9 mouse cellular contexts compared by ENCODE assay signal in genomic region chr12:84288461-84288860, GRCm38 (mm10). TPM values are rescaled to one million over a fixed set of nuclear protein-coding genes. Genes with fewer than 3 reads are reported as not detected.
DNase-seq lines count a peak whose midpoint lies in the region; ATAC-seq and TF ChIP-seq lines count a peak whose summit lies in the region.
"Had no signal": no experiment of that assay in that cellular context is flagged by ENCODE, and none has a peak within 500 bp of the region (broad histone marks: within the 10 kb centered on the region; RNA-seq: fewer than 3 reads in every experiment).

No protein-coding gene starts in this region.

- peaks cover 4% of the 10 kb centered on the region for H3K79me3 ChIP-seq in C2C12 (ENCODE audit: low read depth)

- no peak for TF ChIP-seq POLR2A in liver, adult 2 months (IDR thresholded peaks at IDR 0.05; ENCODE audit: extremely low read depth, insufficient read depth, low read length)

- H3K4me1 ChIP-seq in hindbrain, postnatal 0 days (ENCODE audit: insufficient read depth, low read length): no peaks in the 10 kb centered on the region
- peaks cover 10% of the 10 kb centered on the region for H3K4me1 ChIP-seq in hindbrain, embryonic 16.5 days (ENCODE audit: control insufficient read depth, insufficient read depth, low read depth, low read length)
- peaks cover 16% of the 10 kb centered on the region for H3K4me1 ChIP-seq in embryonic facial prominence, embryonic 10.5 days
- peaks cover 5% of the 10 kb centered on the region; the same call in 1 of the 2 replicates for H3K4me1 ChIP-seq in liver, adult 2 months (ENCODE audit: control insufficient read depth, insufficient read depth, low read length)

- H3K27me3 ChIP-seq in hindbrain, postnatal 0 days (ENCODE audit: insufficient read depth, low read length): no peaks in the 10 kb centered on the region
- no peaks in the 10 kb centered on the region for H3K27me3 ChIP-seq in hindbrain, embryonic 16.5 days (replicated peaks; ENCODE audit: control insufficient read depth, insufficient read depth, low read length)
- no peaks in the 10 kb centered on the region for H3K27me3 ChIP-seq in C2C12 (ENCODE audit: control insufficient read depth, insufficient read depth, insufficient read length)
- H3K27me3 ChIP-seq in embryonic facial prominence, embryonic 10.5 days (replicated peaks; ENCODE audit: low read depth, poor library complexity, severe bottlenecking): no peaks in the 10 kb centered on the region
- no peaks in the 10 kb centered on the region for H3K27me3 ChIP-seq in liver, adult 2 months (ENCODE audit: control insufficient read depth, insufficient read depth, low read length)
- H3K27me3 ChIP-seq: liver, embryonic 15.5 days had no signal

- TF ChIP-seq CTCF in hindbrain, postnatal 0 days (IDR thresholded peaks at IDR 0.05; ENCODE audit: low read depth): peak; percentile 53
- TF ChIP-seq CTCF in C2C12 (IDR thresholded peaks at IDR 0.05; ENCODE audit: control insufficient read depth, insufficient read depth, insufficient read length): peak; percentile 32
- TF ChIP-seq CTCF in liver, adult 2 months (IDR thresholded peaks at IDR 0.05; ENCODE audit: low read depth, low read length): peak; percentile 94

- H3K79me2 ChIP-seq in C2C12 (ENCODE audit: control insufficient read depth, insufficient read depth): peaks cover 18% of the 10 kb centered on the region
- peaks cover 17% of the 10 kb centered on the region; the same call in 1 of the 2 replicates for H3K79me2 ChIP-seq in liver, adult 2 months (ENCODE audit: control insufficient read depth, insufficient read depth, low read length)

- H3K4me3 ChIP-seq in hindbrain, postnatal 0 days (ENCODE audit: low read length): no peak overlapping the region
- no peak overlapping the region for H3K4me3 ChIP-seq in hindbrain, embryonic 16.5 days (ENCODE audit: low read length)
- no peak overlapping the region for H3K4me3 ChIP-seq in C2C12 (ENCODE audit: insufficient read depth, poor library complexity, severe bottlenecking)
- no peak overlapping the region for H3K4me3 ChIP-seq in embryonic facial prominence, embryonic 10.5 days
- H3K4me3 ChIP-seq in liver, adult 2 months (ENCODE audit: insufficient read depth, low read depth, low read length): no peak overlapping the region
- H3K4me3 ChIP-seq: liver, embryonic 15.5 days had no signal

- H3ac ChIP-seq in C2C12 (ENCODE audit: control insufficient read depth, insufficient read length, low read depth): no peak overlapping the region

- WGBS in hindbrain, postnatal 0 days: 59% methylated on average over 3 of the region's 3 CpGs
- 70% methylated on average over 3 of the region's 3 CpGs for WGBS in hindbrain, embryonic 16.5 days
- WGBS in embryonic facial prominence, embryonic 10.5 days: 53% methylated on average over 3 of the region's 3 CpGs
- WGBS in liver, adult 2 months: 47% methylated on average over 3 of the region's 3 CpGs

- no peak overlapping the region for H3K9ac ChIP-seq in hindbrain, postnatal 0 days (replicated peaks; ENCODE audit: low read length)
- no peak overlapping the region for H3K9ac ChIP-seq in hindbrain, embryonic 16.5 days (ENCODE audit: low read depth, low read length)
- H3K9ac ChIP-seq in liver, adult 2 months (ENCODE audit: low read depth, low read length): no peak overlapping the region
- H3K9ac ChIP-seq: liver, embryonic 15.5 days had no signal

- ATAC-seq in hindbrain, postnatal 0 days: no peak
- no peak for ATAC-seq in hindbrain, embryonic 16.5 days

- no peaks in the 10 kb centered on the region for H3K9me3 ChIP-seq in hindbrain, postnatal 0 days (ENCODE audit: low read length)
- no peaks in the 10 kb centered on the region for H3K9me3 ChIP-seq in hindbrain, embryonic 16.5 days (ENCODE audit: control insufficient read depth, low read length)
- H3K9me3 ChIP-seq in embryonic facial prominence, embryonic 10.5 days: no peaks in the 10 kb centered on the region
- H3K9me3 ChIP-seq: liver, embryonic 15.5 days had no signal

- DNase-seq in hindbrain, postnatal 0 days (ENCODE audit: low spot score): peak; percentile 30
- DNase-seq in adipocyte (ENCODE audit: low spot score): peak; percentile 25
- peak; percentile 51 for DNase-seq in embryonic facial prominence, embryonic 10.5 days (ENCODE audit: low spot score)
- peak; percentile 63 for DNase-seq in liver, adult 2 months (ENCODE audit: extremely low read depth, low read depth, low spot score)
- peak; percentile 68 to 85 for DNase-seq in spleen, postnatal 10 days (ENCODE audit: low spot score in 2 of 2)
- no peak for DNase-seq in right cerebral cortex, postnatal 25 days

- H3K4me2 ChIP-seq in hindbrain, postnatal 0 days (ENCODE audit: low read depth, low read length): no peak overlapping the region
- no peak overlapping the region for H3K4me2 ChIP-seq in hindbrain, embryonic 16.5 days (ENCODE audit: low read length)
- H3K4me2 ChIP-seq: liver, embryonic 15.5 days had no signal

- no peak overlapping the region for H3K27ac ChIP-seq in hindbrain, postnatal 0 days
- no peak overlapping the region for H3K27ac ChIP-seq in hindbrain, embryonic 16.5 days (ENCODE audit: low read depth, low read length)
- no peak overlapping the region for H3K27ac ChIP-seq in embryonic facial prominence, embryonic 10.5 days (replicated peaks)
- no peak overlapping the region for H3K27ac ChIP-seq in liver, adult 2 months (replicated peaks; ENCODE audit: insufficient read depth, low read depth, low read length)
- H3K27ac ChIP-seq: liver, embryonic 15.5 days had no signal

- peaks cover under 1% of the 10 kb centered on the region; the same call in 1 of the 2 replicates for H3K36me3 ChIP-seq in hindbrain, postnatal 0 days (ENCODE audit: insufficient read depth, low read length)
- H3K36me3 ChIP-seq in hindbrain, embryonic 16.5 days (ENCODE audit: control insufficient read depth, insufficient read depth, low read length): no peaks in the 10 kb centered on the region
- H3K36me3 ChIP-seq in C2C12 (ENCODE audit: control insufficient read depth, insufficient read depth): peaks cover 10% of the 10 kb centered on the region
- peaks cover 9% of the 10 kb centered on the region for H3K36me3 ChIP-seq in embryonic facial prominence, embryonic 10.5 days (replicated peaks)
- peaks cover 12% of the 10 kb centered on the region for H3K36me3 ChIP-seq in liver, adult 2 months (ENCODE audit: control insufficient read depth, insufficient read depth, low read length)

TF ChIP-seq in C2C12, 6 proteins besides CTCF, POLR2A, EP300 and RAD21:
- TF ChIP-seq MYOG (IDR thresholded peaks at IDR 0.05; ENCODE audit: control insufficient read depth, extremely low read depth, insufficient read length) (no peak), CEBPB (IDR thresholded peaks at IDR 0.05; ENCODE audit: low read depth) (no peak), USF1 (IDR thresholded peaks at IDR 0.05; ENCODE audit: low read depth) (no peak), FOSL1 (IDR thresholded peaks at IDR 0.05; ENCODE audit: insufficient read depth, low read length, poor library complexity, severe bottlenecking) (no peak), MYOD1 (IDR thresholded peaks at IDR 0.05; ENCODE audit: control insufficient read depth, insufficient read length, low read depth) (no peak)

RNA-seq across cellular contexts. Expression of gene Ptgr2, which starts 3.4 kb away (rescaled TPM):
- total RNA-seq in hindbrain, postnatal 0 days (2014; rRNA removed): 10.2 and 13.4 TPM in 2 replicates
- polyA plus RNA-seq in hindbrain, postnatal 0 days (2015; fragmentation: Nextera tagmentation; extraction: Ambion mirVana): 20.3 and 22.7 TPM in 2 replicates
- polyA plus RNA-seq in hindbrain, embryonic 16.5 days (2015; fragmentation: Nextera tagmentation; extraction: Ambion mirVana): 17.7 and 18.8 TPM in 2 replicates
- polyA plus RNA-seq in C2C12 (2012; fragmentation: generic; extraction: Trizol): 13.3 TPM
- polyA plus RNA-seq in embryonic facial prominence, embryonic 10.5 days (2016; fragmentation: Nextera tagmentation; extraction: Ambion mirVana): 16.5 and 16.6 TPM in 2 replicates
- 61.9 and 75.3 TPM in 2 replicates for total RNA-seq in liver, adult 2 months (2014; rRNA removed)
- 16.3 and 18.5 TPM in 2 replicates for polyA plus RNA-seq in liver, adult 2 months (2012; rRNA removed)

RNA-seq across cellular contexts. Expression of gene Zfp410, which starts 28.2 kb away (rescaled TPM):
- total RNA-seq in hindbrain, postnatal 0 days (2014; rRNA removed): 30.9 and 55.9 TPM in 2 replicates
- 50.0 and 53.8 TPM in 2 replicates for polyA plus RNA-seq in hindbrain, postnatal 0 days (2015; fragmentation: Nextera tagmentation; extraction: Ambion mirVana)
- polyA plus RNA-seq in hindbrain, embryonic 16.5 days (2015; fragmentation: Nextera tagmentation; extraction: Ambion mirVana): 61.2 and 64.3 TPM in 2 replicates
- polyA plus RNA-seq in C2C12 (2012; fragmentation: generic; extraction: Trizol): 23.5 TPM
- 116 and 119 TPM in 2 replicates for polyA plus RNA-seq in embryonic facial prominence, embryonic 10.5 days (2016; fragmentation: Nextera tagmentation; extraction: Ambion mirVana)
- 20.4 and 23.2 TPM in 2 replicates for total RNA-seq in liver, adult 2 months (2014; rRNA removed)
- 11.8 and 12.5 TPM in 2 replicates for polyA plus RNA-seq in liver, adult 2 months (2012; rRNA removed)

Comparison
In these comparisons a context has a peak if more than half of its experiments do, and no peak if none do; other contexts are left out.
1. CTCF ChIP-seq: peak in every context shown above with its lines; median percentile 94 in liver, adult 2 months; 53 in hindbrain, postnatal 0 days; 32 in C2C12.